Comparison of ENCODE assay signal across 8 mouse cellular contexts in the genomic region with DNA sequence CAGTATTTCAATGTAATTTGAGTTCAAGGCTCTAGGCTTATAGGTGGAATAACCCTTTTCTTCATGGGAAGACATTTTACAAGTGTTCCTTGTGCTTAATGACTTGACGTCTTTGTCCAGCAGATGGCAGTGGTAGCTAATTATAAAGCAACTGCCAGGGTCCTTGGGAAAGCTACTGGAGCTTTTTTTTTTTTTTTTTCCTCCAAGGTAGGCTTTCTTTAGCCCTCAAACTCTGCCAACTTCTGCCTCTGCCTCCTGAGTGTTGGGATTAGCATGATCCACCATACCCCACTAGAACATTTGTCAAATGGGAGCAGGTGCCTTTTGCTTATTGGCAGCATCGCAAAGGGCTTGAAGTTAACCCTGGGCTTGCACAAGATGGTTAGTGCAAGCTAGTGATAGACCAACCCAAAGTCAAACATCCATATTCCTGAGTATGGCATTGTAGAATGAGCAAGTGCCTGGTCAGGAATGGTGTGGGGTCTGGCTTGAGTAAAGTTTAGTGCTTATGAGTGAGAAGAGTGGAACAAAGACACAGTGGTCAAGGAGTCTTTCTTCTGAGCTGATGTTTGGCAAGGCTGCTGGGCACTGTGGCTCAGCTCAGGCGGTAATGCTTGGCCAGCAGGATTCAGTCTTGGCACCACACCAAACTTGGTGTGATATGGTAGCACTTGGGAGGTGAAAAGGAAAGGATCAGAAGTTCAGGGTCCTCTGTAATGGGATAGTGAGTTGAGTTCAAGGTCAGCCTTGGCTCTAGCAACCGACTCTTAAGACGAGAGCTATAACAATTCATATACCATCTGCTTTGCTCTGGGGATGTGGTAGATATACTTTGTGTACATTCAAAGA. TPM values are rescaled to one million over a fixed set of nuclear protein-coding genes. Genes with fewer than 3 reads are reported as not detected.
DNase-seq lines count a peak whose midpoint lies in the region; ATAC-seq lines count a peak whose summit lies in the region.

No protein-coding gene starts in this region.

- peaks cover 30% of the 10 kb centered on the region for H3K36me3 ChIP-seq in forebrain, embryonic 16.5 days (ENCODE audit: control insufficient read depth, insufficient read depth)
- peaks cover 46% of the 10 kb centered on the region for H3K36me3 ChIP-seq in kidney, embryonic 14.5 days (ENCODE audit: control insufficient read depth, insufficient read depth, low read length)
- peaks cover 53% of the 10 kb centered on the region for H3K36me3 ChIP-seq in midbrain, embryonic 10.5 days

- no peaks in the 10 kb centered on the region for H3K27me3 ChIP-seq in forebrain, embryonic 16.5 days (replicated peaks; ENCODE audit: control insufficient read depth, insufficient read depth, low read length)
- no peaks in the 10 kb centered on the region for H3K27me3 ChIP-seq in kidney, embryonic 14.5 days (ENCODE audit: control insufficient read depth, insufficient read depth, low read length)
- H3K27me3 ChIP-seq in midbrain, embryonic 10.5 days (ENCODE audit: low read depth, poor library complexity, severe bottlenecking): no peaks in the 10 kb centered on the region

- ATAC-seq in forebrain, embryonic 16.5 days: peak; percentile 14; the same call in 1 of the 2 replicates
- ATAC-seq in kidney, embryonic 14.5 days (ENCODE audit: low FRiP score, low TSS enrichment): peak; percentile 51; the same call in 1 of the 2 replicates
- ATAC-seq in monocyte, adult 5-6 weeks (replicated peaks; ENCODE audit: insufficient number of reproducible peaks, low FRiP score, low TSS enrichment, poor library complexity, severe bottlenecking): no peak

- peaks cover 46% of the 10 kb centered on the region for H3K4me1 ChIP-seq in forebrain, embryonic 16.5 days (replicated peaks; ENCODE audit: control insufficient read depth, insufficient read depth, low read length)
- H3K4me1 ChIP-seq in kidney, embryonic 14.5 days (ENCODE audit: control insufficient read depth, insufficient read depth, low read length): peaks cover 12% of the 10 kb centered on the region; the same call in 1 of the 2 replicates
- peaks cover 65% of the 10 kb centered on the region for H3K4me1 ChIP-seq in midbrain, embryonic 10.5 days

- H3K4me3 ChIP-seq in forebrain, embryonic 16.5 days (replicated peaks; ENCODE audit: low read length): no peak overlapping the region
- H3K4me3 ChIP-seq in kidney, embryonic 14.5 days (ENCODE audit: low read length): no peak overlapping the region
- H3K4me3 ChIP-seq in midbrain, embryonic 10.5 days: no peak overlapping the region

- H3K27ac ChIP-seq in forebrain, embryonic 16.5 days (ENCODE audit: low read length): peak overlapping the region; percentile 49
- peak overlapping the region; percentile 55; the same call in 1 of the 2 replicates for H3K27ac ChIP-seq in kidney, embryonic 14.5 days (ENCODE audit: low read depth, low read length)
- peak overlapping the region; percentile 64 for H3K27ac ChIP-seq in midbrain, embryonic 10.5 days (replicated peaks)

- H3K9me3 ChIP-seq in forebrain, embryonic 16.5 days (ENCODE audit: control insufficient read depth, low read length): no peaks in the 10 kb centered on the region
- H3K9me3 ChIP-seq in kidney, embryonic 14.5 days (ENCODE audit: control insufficient read depth, low read length): no peaks in the 10 kb centered on the region
- no peaks in the 10 kb centered on the region for H3K9me3 ChIP-seq in midbrain, embryonic 10.5 days (replicated peaks)

- H3K4me2 ChIP-seq in forebrain, embryonic 16.5 days (ENCODE audit: low read length): no peak overlapping the region
- no peak overlapping the region for H3K4me2 ChIP-seq in kidney, embryonic 14.5 days (replicated peaks; ENCODE audit: low read depth, low read length)

- no peak overlapping the region for H3K9ac ChIP-seq in forebrain, embryonic 16.5 days (replicated peaks; ENCODE audit: low read depth, low read length)
- H3K9ac ChIP-seq in kidney, embryonic 14.5 days (ENCODE audit: low read depth, low read length): no peak overlapping the region

- 22% methylated on average over 5 of the region's 5 CpGs for WGBS in forebrain, embryonic 16.5 days
- WGBS in kidney, embryonic 14.5 days: 25% methylated on average over 5 of the region's 5 CpGs
- WGBS in midbrain, embryonic 10.5 days: 29% methylated on average over 5 of the region's 5 CpGs

- peak; percentile 54 for DNase-seq in thymus, postnatal 0 days (ENCODE audit: low spot score)
- no peak for DNase-seq in thymus, adult 18-20 months
- peak; percentile 66 for DNase-seq in c-Kit-positive CD71-positive TER-119-positive erythroid progenitor cells, embryonic 14.5 days (ENCODE audit: low spot score)
- peak; percentile 45 for DNase-seq in midbrain, embryonic 10.5 days (ENCODE audit: low spot score)
- no peak for DNase-seq in T-cell, adult 2 months (ENCODE audit: low spot score)

RNA-seq across cellular contexts. Expression of a gene that starts 5.9 kb away (rescaled TPM):
- polyA plus RNA-seq in thymus, postnatal 0 days (2015; fragmentation: Nextera tagmentation; extraction: Ambion mirVana): 1,839 and 2,551 TPM in 2 replicates
- polyA plus RNA-seq in forebrain, embryonic 16.5 days (2015; fragmentation: Nextera tagmentation; extraction: Ambion mirVana): 3,453 and 3,528 TPM in 2 replicates
- polyA plus RNA-seq in kidney, embryonic 14.5 days (2014; fragmentation: Nextera tagmentation; extraction: Ambion mirVana): 2,147 and 3,036 TPM in 2 replicates
- 3,165 and 3,904 TPM in 2 replicates for polyA plus RNA-seq in midbrain, embryonic 10.5 days (2016; fragmentation: Nextera tagmentation; extraction: Ambion mirVana)
- 2,780 to 3,802 TPM (median 3,103 TPM) in 3 replicates for total RNA-seq in monocyte, adult 5-6 weeks (2017)

Comparison
In these comparisons a context has a peak if more than half of its experiments do, and no peak if none do; other contexts are left out.
1. DNase-seq: peak in thymus, postnatal 0 days (single experiment), c-Kit-positive CD71-positive TER-119-positive erythroid progenitor cells, embryonic 14.5 days (single experiment) and midbrain, embryonic 10.5 days (single experiment); none in thymus, adult 18-20 months (0 of 2) and T-cell, adult 2 months (single experiment).
2. Peak in every context shown above with its lines, with median percentiles within 50 percentile points of each other: H3K27ac ChIP-seq.